Mouse (Mus musculus): ENCODE data around the gene Borcs6.

Gene Borcs6

GRCm38 (mm10) chr11:69050748-69051147, 8.8 kb upstream of the Borcs6 start:
- 78% methylated on average over 8 of the region's 8 CpGs for WGBS

GRCm38 (mm10) chr11:69051771-69052170, 7.7 kb upstream of the Borcs6 start:
- 76% methylated on average over 4 of the region's 4 CpGs for WGBS

DNA sequence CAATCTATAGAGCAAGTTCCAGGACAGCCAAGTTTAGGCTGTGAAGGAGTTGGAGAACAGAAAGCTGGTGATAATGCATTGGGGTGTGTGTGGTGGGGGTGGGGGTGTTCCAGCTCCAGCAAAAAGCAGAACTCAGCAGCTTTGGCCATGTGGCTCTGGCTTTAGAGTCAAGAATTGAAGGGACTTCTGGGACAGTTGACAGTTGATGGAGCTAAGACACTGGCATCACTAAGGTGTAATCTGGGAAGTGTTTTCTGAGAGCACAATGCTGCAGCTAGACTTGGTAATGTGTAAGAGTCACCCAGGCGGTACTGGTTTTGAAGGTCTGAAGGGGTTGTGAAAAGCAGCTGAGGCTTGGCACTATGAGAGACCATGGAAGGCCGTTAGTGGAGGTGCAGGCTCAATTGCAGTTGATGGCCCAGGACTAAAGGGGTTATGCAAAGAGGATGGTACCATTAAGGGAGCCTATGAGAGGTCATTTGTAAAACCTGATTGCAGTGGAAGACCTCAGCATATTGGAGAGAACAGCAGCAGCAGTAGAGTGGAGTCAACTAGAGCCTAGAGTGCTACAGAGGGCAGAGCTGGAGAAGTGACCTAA, 6.6 kb upstream of the Borcs6 start:
- WGBS = 89% methylated on average over 2 of the region's 2 CpGs

DNA sequence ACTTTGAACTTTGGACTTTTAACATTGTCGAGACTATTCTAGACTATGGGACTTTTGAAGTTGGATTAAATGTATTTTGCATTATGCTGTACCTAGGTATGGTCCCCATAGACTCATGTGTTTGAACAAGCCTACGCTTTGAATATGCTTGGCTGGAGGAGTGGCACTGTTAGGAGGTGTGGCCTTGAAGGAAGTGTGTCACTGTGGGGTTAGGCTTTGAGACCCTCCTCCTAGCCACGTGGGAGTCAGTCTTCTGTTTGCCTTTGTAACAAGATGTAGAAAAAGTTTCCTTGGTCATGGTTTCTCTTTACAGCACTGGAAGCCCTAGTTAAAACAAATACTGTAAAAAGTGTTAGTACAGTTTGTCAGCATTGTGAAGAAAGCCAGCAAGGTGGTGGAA, 5.7 kb upstream of the Borcs6 start:
- WGBS = 78% methylated on average over 3 of the region's 3 CpGs

- WGBS = 63% methylated on average over 2 of the region's 2 CpGs
Observed at GRCm38 (mm10) chr11:69058265-69058664, 1.3 kb upstream of the Borcs6 start.

GRCm38 (mm10) chr11:69058729-69059356, 674 bp upstream of the Borcs6 start:
- under 1% methylated on average over 19 of the region's 19 CpGs for WGBS

- WGBS = under 1% methylated on average over 49 of the region's 49 CpGs
Observed at GRCm38 (mm10) chr11:69059975-69060411, 476 bp downstream of the Borcs6 start.

DNA sequence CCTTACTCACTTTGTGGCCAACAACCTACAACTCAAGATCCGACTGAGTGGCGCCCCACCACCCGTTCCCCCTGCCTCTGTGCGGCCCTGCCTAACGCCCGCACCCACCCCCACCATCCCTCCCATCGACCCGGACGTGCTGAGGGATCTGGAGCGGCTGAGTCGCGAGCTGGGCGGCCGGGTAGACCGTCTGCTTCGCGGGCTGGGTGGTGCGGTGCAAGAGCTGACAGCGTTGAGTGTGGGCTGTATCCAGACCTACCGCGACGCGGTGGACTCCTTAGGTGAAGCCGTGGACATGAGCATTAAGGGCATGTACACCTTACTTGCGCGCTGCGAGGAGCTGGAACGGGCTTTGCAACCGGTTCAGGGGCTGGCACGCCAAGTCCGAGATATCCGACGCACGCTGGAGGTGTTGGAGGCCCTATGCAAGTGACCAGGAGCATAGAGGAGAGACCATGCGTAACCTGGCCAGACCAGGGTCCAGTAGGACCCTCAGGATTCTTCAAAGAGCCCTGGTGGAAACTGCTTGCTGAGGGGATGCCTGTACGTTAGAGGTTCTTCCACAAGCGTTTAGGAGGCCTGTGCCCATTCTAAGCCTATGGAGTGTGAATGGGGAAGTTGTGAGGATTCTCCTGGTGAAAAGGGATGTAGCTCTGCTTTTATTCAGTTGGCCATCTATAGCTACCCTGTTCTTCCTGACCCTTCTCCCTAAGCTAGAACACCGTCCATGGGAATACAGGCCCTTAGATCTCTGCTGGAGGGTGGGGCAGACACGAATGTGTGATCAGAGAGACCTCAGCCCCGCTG, 1.1 kb downstream of the Borcs6 start:
- WGBS = 3% methylated on average over 40 of the region's 40 CpGs

- 22% methylated on average over 17 of the region's 17 CpGs for WGBS
Observed at GRCm38 (mm10) chr11:69061255-69061912, 1.9 kb downstream of the Borcs6 start.

DNA sequence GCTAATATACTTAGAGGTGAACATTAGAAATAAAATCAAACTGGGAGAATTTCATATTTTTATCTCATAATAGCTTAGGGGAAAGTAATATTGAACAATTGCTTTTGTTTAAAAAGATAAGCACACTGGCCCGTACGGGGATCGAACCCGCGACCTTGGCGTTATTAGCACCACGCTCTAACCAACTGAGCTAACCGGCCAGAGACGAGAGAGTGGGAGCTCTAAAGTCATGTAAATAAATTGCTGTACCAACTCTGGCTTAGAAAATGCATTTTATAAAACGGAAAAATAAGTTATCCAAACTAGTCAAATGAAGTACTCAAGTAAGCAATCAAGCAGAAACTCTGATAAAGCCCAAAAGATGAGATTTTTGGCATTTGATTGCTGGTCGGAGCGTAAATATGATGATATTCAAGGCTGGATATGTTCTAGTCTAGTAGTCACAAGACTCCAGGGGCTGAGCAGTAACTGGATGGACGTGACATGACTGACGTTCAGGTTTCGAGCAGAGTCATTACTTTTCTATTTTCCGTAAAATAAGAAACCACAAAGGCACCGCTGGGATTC, 2.8 kb downstream of the Borcs6 start:
- WGBS = 1% methylated on average over 17 of the region's 17 CpGs

DNA sequence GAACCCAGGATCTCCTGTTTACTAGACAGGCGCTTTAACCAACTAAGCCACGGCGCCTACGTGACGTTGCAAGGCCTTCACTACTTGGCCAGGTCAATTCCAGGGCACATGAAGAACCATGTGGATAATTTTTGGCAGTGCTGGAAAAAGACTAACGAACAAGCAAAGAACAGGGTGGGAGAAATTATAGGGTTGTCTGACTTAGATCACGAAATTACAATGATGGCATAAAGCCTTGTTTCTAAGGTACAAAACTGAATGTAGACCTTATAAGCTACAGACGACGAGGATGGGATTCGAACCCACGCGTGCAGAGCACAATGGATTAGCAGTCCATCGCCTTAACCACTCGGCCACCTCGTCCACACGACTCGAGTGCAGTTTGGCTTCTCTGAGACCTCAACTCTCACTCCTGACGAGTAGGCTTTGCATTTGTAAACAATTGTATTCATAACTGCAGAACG, 3.3 kb downstream of the Borcs6 start:
- WGBS = under 1% methylated on average over 19 of the region's 19 CpGs

DNA sequence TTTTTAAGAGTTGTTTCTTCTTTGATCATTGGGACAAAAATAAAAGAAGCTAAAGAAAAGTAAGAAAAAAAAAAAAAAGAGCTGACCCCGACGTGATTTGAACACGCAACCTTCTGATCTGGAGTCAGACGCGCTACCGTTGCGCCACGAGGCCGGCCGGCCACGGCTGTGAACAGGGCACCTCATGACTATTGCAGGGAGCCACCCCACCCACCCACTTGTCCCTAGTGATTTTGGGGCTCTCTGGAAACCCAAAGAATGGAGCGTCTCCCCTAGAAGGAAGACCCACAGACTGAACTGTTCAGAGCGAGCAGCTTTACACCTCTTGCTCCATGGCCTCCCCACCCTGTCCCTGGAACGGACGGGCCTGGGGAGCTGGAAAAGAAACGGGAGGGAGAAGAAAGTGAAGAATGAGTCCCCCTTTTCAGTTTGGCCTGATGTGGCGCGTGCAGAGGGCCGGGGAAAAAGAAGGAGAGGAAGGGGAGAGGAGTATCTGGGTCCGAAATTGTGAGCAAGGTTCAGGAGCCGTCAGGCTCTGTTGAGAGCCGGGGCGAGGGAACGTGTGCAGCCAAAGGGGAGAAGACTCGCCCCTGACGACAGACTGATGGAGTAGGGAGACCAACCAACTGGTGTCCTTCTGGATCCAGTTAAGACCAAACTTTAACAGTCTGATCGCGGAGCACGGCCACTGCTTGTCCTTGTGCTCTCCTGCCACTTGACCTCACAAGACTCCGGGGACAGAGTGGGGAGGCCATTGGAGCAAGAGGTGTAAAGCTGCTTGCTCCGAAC, 4.1 kb downstream of the Borcs6 start:
- WGBS = under 1% methylated on average over 31 of the region's 31 CpGs

DNA sequence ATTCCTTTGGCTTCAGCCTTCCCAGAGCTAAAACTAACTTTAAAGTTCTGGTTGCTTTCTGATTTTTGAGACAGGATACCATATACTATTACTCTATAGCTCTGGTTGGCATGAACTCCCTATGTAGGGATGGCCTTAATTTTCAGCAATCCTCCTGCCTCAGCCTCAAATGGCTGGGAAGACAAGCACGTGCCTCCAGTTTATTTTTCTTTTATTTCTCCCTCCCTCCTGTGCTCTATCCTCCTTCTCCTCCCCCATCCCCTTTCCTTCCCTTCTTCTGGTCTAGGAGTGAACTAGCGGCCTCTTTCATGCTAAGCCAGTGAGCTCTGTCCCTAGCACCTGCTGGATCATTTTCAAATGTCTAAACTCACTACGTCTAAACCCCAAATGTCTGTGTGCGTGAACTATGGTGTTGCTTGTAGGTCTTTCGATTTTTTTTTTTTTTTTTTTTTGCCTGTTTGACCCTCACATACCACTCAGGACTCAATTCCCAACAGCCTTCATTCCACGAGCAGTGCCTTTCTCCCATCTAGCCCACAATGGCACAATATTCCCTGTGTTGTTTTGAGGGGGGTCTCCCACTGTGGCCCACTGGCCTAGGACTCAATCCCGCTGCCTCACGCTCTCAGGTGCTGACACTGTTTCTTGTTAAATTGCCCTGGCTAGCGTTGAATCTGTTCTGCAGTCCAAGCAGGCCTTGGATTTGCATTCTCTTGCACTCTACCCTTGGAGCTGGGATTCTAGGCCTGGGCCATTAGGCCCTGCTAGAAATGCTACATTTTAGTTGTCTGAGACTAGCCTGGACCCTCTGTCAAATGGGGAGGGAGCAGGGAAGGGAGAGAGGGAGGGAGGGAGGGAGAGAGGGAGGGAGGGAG, 5.0 kb downstream of the Borcs6 start:
- 72% methylated on average over 9 of the region's 9 CpGs for WGBS

GRCm38 (mm10) chr11:69065394-69065925, 5.9 kb downstream of the Borcs6 start:
- WGBS = 57% methylated on average over 3 of the region's 3 CpGs

DNA sequence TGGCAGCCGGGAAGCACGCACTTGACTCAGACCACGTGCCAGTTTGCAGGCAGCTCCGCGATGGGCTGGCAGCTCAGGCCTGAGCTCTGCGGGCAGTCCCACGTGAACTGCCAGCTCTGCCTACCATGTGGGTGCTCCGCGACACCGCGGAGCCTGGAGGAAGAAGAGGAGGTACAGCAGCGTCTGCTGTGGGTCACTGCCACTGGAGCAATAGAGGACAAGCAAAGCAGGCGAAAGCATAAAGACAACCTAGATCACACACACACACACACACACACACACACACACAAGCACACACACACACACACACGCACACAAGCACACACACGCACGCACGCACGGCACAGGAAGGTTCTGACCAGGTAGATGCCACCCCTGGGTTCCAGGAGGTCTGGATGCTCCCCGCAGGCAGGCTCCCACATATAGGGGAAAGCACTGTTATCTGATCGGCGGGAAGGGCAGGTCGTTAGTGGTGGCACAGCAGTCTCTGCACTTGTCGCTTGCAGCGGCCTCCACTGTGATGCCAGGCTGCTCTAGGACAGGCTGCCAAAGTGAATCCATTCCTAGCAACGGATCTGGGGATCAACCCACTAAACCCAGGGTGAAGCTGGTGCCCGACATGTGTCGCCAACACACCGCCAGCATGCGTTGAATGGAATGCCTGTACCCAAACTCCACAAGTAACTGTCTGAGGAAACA, 6.8 kb downstream of the Borcs6 start:
- WGBS = 4% methylated on average over 29 of the region's 29 CpGs

DNA sequence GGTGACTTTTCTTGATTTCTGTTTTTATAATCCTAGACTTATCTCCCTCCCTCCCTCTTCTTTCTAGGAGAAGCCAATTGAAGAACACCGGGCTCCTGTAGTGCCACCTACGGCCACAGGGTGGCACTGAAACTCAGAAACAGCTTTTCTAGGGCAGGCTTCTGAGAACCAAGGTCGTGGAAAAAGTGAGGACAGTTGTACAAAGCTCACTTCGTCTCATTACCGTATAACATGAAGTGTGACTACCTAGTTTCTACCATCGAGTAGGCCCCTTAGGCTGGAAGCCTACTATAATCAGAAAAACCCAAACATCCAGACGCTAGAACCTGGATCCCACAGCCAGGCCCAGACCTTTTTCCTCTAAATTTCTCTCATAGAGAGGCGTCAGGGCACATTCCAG, 7.4 kb downstream of the Borcs6 start:
- WGBS = 10% methylated on average over 8 of the region's 8 CpGs

DNA sequence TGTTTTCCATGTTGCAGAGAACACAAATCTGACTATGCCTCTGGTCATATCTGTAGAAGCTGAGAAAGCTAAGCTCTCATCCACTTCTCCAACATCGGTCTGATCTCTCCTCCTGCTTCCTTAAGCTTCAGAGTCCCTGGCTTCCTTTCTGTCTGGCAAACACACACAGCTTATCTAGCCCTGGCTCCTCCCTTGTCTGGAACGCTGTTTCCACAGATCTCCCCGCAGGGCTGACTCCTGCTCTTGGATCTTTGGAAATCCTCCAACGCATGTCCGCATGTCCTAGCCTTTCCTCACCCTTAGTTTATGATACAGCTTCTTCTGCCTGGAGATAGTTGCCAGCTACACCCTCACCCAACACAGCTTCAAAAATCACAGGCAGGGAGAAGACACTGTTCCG, 8.1 kb downstream of the Borcs6 start:
- WGBS = 50% methylated on average over 6 of the region's 6 CpGs

DNA sequence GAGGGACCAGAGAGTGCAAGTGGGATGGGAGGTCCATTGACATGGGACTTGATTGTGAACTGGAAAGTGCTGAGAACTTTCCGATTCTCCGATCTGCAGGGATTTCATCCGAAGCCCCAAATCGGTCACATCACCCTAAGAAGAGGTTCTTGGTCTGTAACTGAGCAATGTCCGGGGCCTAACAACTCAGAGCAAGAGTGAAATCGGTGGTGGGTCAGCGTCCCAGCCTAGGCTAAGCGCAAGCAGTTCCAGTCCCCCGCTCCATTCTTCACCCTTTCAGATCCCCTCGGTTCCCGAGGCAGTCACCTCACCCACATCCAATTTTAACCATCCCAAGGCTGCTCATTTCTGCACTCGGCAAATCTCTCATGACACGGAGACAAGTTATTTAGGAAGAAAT, 10.6 kb downstream of the Borcs6 start:
- 1% methylated on average over 13 of the region's 13 CpGs for WGBS

DNA sequence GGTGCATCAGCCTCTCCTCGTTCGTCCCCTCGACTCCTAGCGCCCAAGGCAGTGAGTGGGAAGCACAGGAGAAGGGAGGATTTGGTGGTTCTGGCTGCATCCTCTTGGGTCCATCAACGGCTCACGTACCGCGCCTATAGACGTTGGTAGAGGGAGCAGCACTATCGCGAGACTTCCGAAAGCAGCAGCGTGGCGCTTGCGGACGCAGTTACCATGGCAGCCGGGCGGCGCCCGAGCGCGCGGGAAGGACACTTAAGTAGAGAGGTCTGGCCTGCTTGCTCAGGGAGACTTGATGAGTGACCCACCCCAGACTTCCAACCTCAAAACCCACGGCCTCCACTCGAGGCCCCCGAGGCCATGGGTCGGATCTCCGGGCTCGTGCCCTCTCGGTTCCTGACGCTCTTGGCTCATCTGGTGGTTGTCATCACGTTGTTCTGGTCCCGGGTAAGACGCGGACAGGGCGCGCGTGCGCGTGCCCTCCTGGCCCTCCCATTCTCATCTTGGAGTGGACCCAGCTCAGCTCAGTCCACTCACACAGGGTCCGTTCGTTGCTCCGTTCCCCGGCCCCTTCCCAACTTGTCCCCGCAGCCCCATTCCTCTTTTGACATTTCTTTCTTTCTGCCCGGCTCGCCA, 11.2 kb downstream of the Borcs6 start, which contains the start of gene Tmem107:
TSS of gene Tmem107 (plus strand) at position 217 of the 633 bp plus-strand sequence.
- WGBS = under 1% methylated on average over 47 of the region's 47 CpGs
